ENCODE assay signal across 29 mouse cellular contexts in genomic region chr5:142346454-142346853, GRCm38 (mm10).
"Had no signal": no experiment of that assay in that cellular context is flagged by ENCODE, and none has a peak within 500 bp of the region (broad histone marks: within the 10 kb centered on the region; RNA-seq: fewer than 3 reads in every experiment).

No protein-coding gene starts in this region.

- DNase-seq: heart, postnatal 10 days; heart, postnatal 14 days; heart, postnatal 36 days; heart, postnatal 4 days; kidney, adult 11 months; kidney, adult 18-20 months; kidney, adult 2 months; kidney, adult 8-10 months; kidney, adult 9 months; kidney, postnatal 10 days; kidney, postnatal 14 days; kidney, postnatal 25 days; kidney, postnatal 36 days; kidney, postnatal 4 days; layer of hippocampus, postnatal 36 days had no signal

- H3K4me3 ChIP-seq: heart, embryonic 10.5 days; heart, embryonic 12.5 days; heart, embryonic 13.5 days; heart, embryonic 15.5 days; hindbrain, embryonic 10.5 days; hindbrain, embryonic 12.5 days; hindbrain, embryonic 13.5 days; hindbrain, embryonic 15.5 days; intestine, embryonic 15.5 days; kidney, embryonic 15.5 days; left cerebral cortex, adult 2 months had no signal

- H3K27ac ChIP-seq: heart, embryonic 10.5 days; heart, embryonic 13.5 days; heart, embryonic 15.5 days; hindbrain, embryonic 10.5 days; hindbrain, embryonic 12.5 days; hindbrain, embryonic 13.5 days; hindbrain, embryonic 14.5 days; hindbrain, embryonic 15.5 days; hindbrain, postnatal 0 days; intestine, embryonic 15.5 days; kidney, embryonic 15.5 days; kidney, postnatal 0 days; left cerebral cortex, adult 2 months had no signal
